Mouse (Mus musculus) heart, embryonic 10.5 days (tissue): ENCODE data around the gene 4632433K11Rik. TPM values are rescaled to one million over a fixed set of nuclear protein-coding genes. Genes with fewer than 3 reads are reported as not detected.

Experiments used
- polyA plus RNA-seq: library from polyadenylated mRNA; unstranded; fragments of >200 nt; fragmentation: Nextera tagmentation; extraction: Ambion mirVana; gene quantifications from 2 replicates; pipeline ENCODE4 v1.2.1, GENCODE M21; 2016

The 4632433K11Rik gene
- polyA plus RNA-seq, 1 experiment from 2014 or later = not detected

Other genes starting within 250 kb of the 4632433K11Rik start
- 4.7 and 6.3 TPM in 2 replicates for gene Tmem238, start 244.5 kb upstream of the 4632433K11Rik start, polyA plus RNA-seq
- 314 and 329 TPM in 2 replicates for gene Rpl28, start 241.2 kb upstream of the 4632433K11Rik start, polyA plus RNA-seq
- 337 and 447 TPM in 2 replicates for gene Ube2s, start 221.5 kb upstream of the 4632433K11Rik start, polyA plus RNA-seq
- 0.14 TPM in 1 of 2 replicates, not detected in the other for gene Shisa7, start 189.4 kb upstream of the 4632433K11Rik start, polyA plus RNA-seq
- gene Isoc2b, start 163.9 kb upstream of the 4632433K11Rik start, polyA plus RNA-seq = 3.9 TPM in 2 replicates
- 1.3 TPM in 2 replicates for gene Isoc2a, start 157.0 kb upstream of the 4632433K11Rik start, polyA plus RNA-seq
- gene Gm36210, start 127.6 kb upstream of the 4632433K11Rik start, polyA plus RNA-seq = 0.18 and 0.36 TPM in 2 replicates
- 2.9 and 3.5 TPM in 2 replicates for gene Zfp628, start 118.9 kb upstream of the 4632433K11Rik start, polyA plus RNA-seq
- 4.3 and 5.5 TPM in 2 replicates for gene Nat14, start 112.1 kb upstream of the 4632433K11Rik start, polyA plus RNA-seq
- 1.2 and 1.6 TPM in 2 replicates for gene Ssc5d, start 108.3 kb upstream of the 4632433K11Rik start, polyA plus RNA-seq
- 1.8 and 2.3 TPM in 2 replicates for gene Sbk2, start 69.7 kb upstream of the 4632433K11Rik start, polyA plus RNA-seq
- gene Sbk3, start 63.0 kb upstream of the 4632433K11Rik start, polyA plus RNA-seq = 0.39 and 0.43 TPM in 2 replicates
- 21.6 and 29.2 TPM in 2 replicates for gene Zfp579, start 38.0 kb upstream of the 4632433K11Rik start, polyA plus RNA-seq
- 10.0 and 11.4 TPM in 2 replicates for gene Zfp524, start 19.7 kb upstream of the 4632433K11Rik start, polyA plus RNA-seq
- 36.1 and 43.5 TPM in 2 replicates for gene Fiz1, start 19.4 kb upstream of the 4632433K11Rik start, polyA plus RNA-seq
- gene Gm44973, start 18.6 kb upstream of the 4632433K11Rik start, polyA plus RNA-seq = 0.72 TPM in 1 of 2 replicates, not detected in the other
- 3.8 and 4.4 TPM in 2 replicates for gene Zfp865, start 13.7 kb upstream of the 4632433K11Rik start, polyA plus RNA-seq
- gene Ccdc106, start 13.6 kb upstream of the 4632433K11Rik start, polyA plus RNA-seq = 1.4 and 4.7 TPM in 2 replicates
- 3.9 and 4.5 TPM in 2 replicates for gene Zfp784, start 4.3 kb downstream of the 4632433K11Rik start, polyA plus RNA-seq
- gene Zfp580, start 17.4 kb downstream of the 4632433K11Rik start, polyA plus RNA-seq = 17.6 and 21.4 TPM in 2 replicates
- 107 and 121 TPM in 2 replicates for gene U2af2, start 28.0 kb downstream of the 4632433K11Rik start, polyA plus RNA-seq
- gene Epn1, start 46.1 kb downstream of the 4632433K11Rik start, polyA plus RNA-seq = 53.8 and 57.3 TPM in 2 replicates
- not detected in 2 replicates for gene Rfpl4, start 82.8 kb downstream of the 4632433K11Rik start, polyA plus RNA-seq
- 0.88 and 1.9 TPM in 2 replicates for gene Rasl2-9, start 91.8 kb downstream of the 4632433K11Rik start, polyA plus RNA-seq
- not detected in 2 replicates for gene Vmn1r55, start 115.6 kb downstream of the 4632433K11Rik start, polyA plus RNA-seq
- not detected in 2 replicates for gene Vmn1r56, start 162.6 kb downstream of the 4632433K11Rik start, polyA plus RNA-seq
- not detected in 2 replicates for gene Vmn1r57, start 184.4 kb downstream of the 4632433K11Rik start, polyA plus RNA-seq